Mouse (Mus musculus) hindbrain, embryonic 10.5 days (tissue): Measurements from ENCODE around the gene Zbtb40. TPM values are rescaled to one million over a fixed set of nuclear protein-coding genes. Genes with fewer than 3 reads are reported as not detected.

Source experiments
- DNase-seq: peaks from one replicate; pipeline ENCODE4 v3.0.0-alpha.2; 2017; ENCODE audit warnings: low spot score
- H3K27ac ChIP-seq: fragments of 300-500 bp; sonication (generic); 2 replicates; pipeline ENCODE4 v1.5.1; 2016; ENCODE audit warnings: mild to moderate bottlenecking, moderate library complexity
- H3K27me3 ChIP-seq: fragments of 300-500 bp; sonication (generic); 2 replicates; pipeline ENCODE4 v1.6.1; 2016; ENCODE audit warnings: mild to moderate bottlenecking; ENCODE audit not compliant: poor library complexity, insufficient read depth, severe bottlenecking
- H3K36me3 ChIP-seq: fragments of 300-500 bp; sonication (generic); 2 replicates; pipeline ENCODE4 v1.6.1; 2016; ENCODE audit warnings: mild to moderate bottlenecking, moderate library complexity
- H3K4me1 ChIP-seq: fragments of 300-500 bp; sonication (generic); replicated peaks from 2 replicates; pipeline ENCODE4 v1.6.1; 2016; ENCODE audit warnings: mild to moderate bottlenecking
- H3K4me3 ChIP-seq: fragments of 300-500 bp; sonication (generic); 2 replicates; pipeline ENCODE4 v1.5.1; 2016; ENCODE audit warnings: mild to moderate bottlenecking, moderate library complexity
- H3K9me3 ChIP-seq: fragments of 300-500 bp; sonication (generic); 2 replicates; pipeline ENCODE4 v1.6.1; 2016; ENCODE audit warnings: mild to moderate bottlenecking, moderate library complexity
- WGBS: fragments of 180-500 bp; shearing (Covaris S2); methylation state at CpG from one replicate; pipeline ENCODE4 v1.1.7; 2016; 5-methylcytosine and 5-hydroxymethylcytosine counted together
- polyA plus RNA-seq: library from polyadenylated mRNA; unstranded; fragments of >200 nt; fragmentation: Nextera tagmentation; extraction: Ambion mirVana; gene quantifications from 2 replicates; pipeline ENCODE4 v1.2.1, GENCODE M21; 2016

The Zbtb40 gene
- polyA plus RNA-seq, 1 experiment from 2014 or later: 5.5 TPM

DNA sequence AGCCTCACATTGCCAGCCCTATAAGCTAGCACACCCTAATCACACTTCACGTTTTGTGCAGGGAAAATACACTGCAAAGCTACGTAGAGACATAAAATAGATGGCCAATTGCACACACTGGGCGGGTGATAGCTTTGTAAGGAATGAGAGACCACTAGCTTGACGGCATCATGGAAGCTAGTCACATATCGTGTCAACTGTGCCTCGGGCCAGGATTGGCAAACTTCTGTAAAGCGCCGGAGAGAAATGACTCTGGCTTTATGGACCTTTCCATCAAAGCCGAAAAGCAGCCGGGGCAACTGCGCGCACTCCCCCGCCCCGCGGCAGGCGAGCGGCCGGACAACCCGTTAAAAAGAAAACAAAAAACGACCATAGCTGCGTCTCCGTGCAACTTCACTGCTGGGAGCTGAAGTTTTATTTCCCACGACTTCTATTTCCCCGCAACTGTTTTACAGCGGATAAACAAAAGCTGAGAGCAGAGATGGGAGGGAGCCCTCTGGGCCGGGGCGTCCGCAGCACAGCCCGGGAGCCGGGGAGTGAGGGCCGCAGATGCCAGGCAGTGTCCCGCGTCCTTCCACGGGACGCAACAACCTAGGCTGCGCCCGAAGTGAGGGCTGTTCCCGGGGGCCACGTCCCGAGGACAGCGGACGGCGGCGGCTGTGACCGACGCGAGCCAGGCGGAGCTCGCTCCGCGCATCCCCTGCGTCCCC is 606 bp downstream of the Zbtb40 start:
- DNase-seq: no peak
- Histone ChIP-seq H3K27me3 (peaks cover 37% of the 10 kb centered on the region), H3K9me3 (peaks cover 8% of the 10 kb centered on the region; the same call in 1 of the 2 replicates), H3K27ac (peak overlapping the region; percentile 92), H3K36me3 (no peaks in the 10 kb centered on the region), H3K4me1 (peaks cover 29% of the 10 kb centered on the region), H3K4me3 (peak overlapping the region; percentile 86)
- under 1% methylated on average over 52 of the region's 52 CpGs for WGBS

DNA sequence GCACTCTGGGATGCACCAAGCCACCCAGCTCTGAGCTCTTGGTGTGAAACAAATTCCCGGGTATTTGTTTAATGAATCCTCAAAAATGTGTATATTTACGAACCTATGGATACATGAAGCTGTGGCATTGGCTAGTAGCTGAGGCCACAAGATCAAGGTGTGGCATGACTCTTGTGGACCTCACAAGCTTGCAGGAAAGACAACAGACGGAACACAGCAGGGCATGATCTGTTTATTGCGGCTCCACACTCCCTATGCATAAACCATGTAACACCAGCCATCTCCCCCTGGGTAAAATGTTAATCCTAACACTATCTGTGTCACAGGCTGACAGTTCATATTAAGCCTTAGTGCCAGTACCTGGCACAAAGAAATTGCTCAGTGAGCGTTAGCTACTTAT is 2.5 kb downstream of the Zbtb40 start:
- peaks cover 8% of the 10 kb centered on the region; the same call in 1 of the 2 replicates for H3K9me3 ChIP-seq
- peaks cover 18% of the 10 kb centered on the region for H3K27me3 ChIP-seq
- no peak overlapping the region for H3K27ac ChIP-seq
- 90% methylated on average over 5 of the region's 5 CpGs for WGBS
- no peaks in the 10 kb centered on the region for H3K36me3 ChIP-seq
- H3K4me3 ChIP-seq: no peak overlapping the region
- no peak for DNase-seq
- peaks cover 39% of the 10 kb centered on the region for H3K4me1 ChIP-seq

DNA sequence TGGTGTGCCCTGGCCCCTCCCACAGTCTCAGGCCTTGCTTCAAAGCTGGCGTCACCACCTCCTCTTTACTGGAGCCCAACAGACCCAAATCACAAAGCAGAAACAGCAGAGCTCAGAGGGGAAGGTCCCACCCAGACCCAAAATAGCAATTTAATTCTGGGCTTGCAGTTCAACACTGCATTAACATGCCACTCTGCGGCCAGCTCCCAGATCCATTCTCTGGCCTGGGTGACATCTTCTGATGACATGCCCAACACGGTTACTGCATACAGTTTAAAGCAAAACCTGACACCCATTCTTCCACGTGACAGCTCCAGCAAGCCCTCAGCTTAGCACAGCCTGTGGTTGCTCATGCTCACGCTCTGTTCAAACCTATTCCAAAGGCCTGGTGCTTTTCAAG is 4.1 kb downstream of the Zbtb40 start:
- Histone ChIP-seq H3K4me3 (no peak overlapping the region), H3K36me3 (no peaks in the 10 kb centered on the region), H3K9me3 (peaks cover 3% of the 10 kb centered on the region; the same call in 1 of the 2 replicates), H3K27ac (no peak overlapping the region), H3K27me3 (peaks cover 2% of the 10 kb centered on the region), H3K4me1 (peaks cover 41% of the 10 kb centered on the region)
- 45% methylated on average over 5 of the region's 5 CpGs for WGBS
- no peak for DNase-seq

- WGBS: 55% methylated on average over 11 of the region's 11 CpGs
- DNase-seq: no peak
- H3K4me3 ChIP-seq: no peak overlapping the region
Measured at GRCm38 (mm10) chr4:137043799-137044198, 4.8 kb downstream of the Zbtb40 start.

GRCm38 (mm10) chr4:137042039-137042438 is 6.6 kb downstream of the Zbtb40 start:
- Histone ChIP-seq H3K27ac (no peak overlapping the region), H3K4me1 (peaks cover 38% of the 10 kb centered on the region)
- no peak for DNase-seq

More at GRCm38 (mm10) chr4:137043799-137044198, 4.8 kb downstream of the Zbtb40 start:
- Histone ChIP-seq H3K9me3 (no peaks in the 10 kb centered on the region), H3K27me3 (no peaks in the 10 kb centered on the region), H3K27ac (no peak overlapping the region), H3K36me3 (no peaks in the 10 kb centered on the region), H3K4me1 (peaks cover 38% of the 10 kb centered on the region)

DNA sequence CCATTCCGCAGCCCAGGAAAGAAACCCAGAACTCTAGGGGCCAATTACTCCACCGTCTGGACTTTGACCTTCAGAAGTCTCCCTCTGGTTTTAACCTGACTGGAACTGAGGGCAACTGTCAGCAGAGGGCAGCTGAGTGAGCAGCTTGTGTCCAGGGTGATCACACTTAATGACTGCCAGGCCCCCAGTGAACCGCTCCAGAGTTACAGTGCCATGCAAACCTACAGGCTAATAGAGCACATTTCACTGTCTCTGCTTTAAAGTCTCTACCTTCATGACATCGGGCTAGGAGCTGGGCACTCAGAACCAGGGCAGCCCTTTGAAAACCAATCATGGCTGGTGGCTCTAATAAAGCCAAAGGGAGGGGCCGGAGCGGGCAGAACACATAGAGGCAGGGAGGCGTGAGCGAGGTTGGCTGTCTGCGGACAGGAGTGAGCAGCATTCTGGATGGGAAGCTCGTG is 7.4 kb downstream of the Zbtb40 start:
- no peak for DNase-seq
- no peak overlapping the region for H3K27ac ChIP-seq

More at GRCm38 (mm10) chr4:137042039-137042438, 6.6 kb downstream of the Zbtb40 start:
- 92% methylated on average over 8 of the region's 8 CpGs for WGBS
- H3K36me3 ChIP-seq: no peaks in the 10 kb centered on the region
- no peaks in the 10 kb centered on the region for H3K9me3 ChIP-seq
- H3K4me3 ChIP-seq: no peak overlapping the region
- no peaks in the 10 kb centered on the region for H3K27me3 ChIP-seq

GRCm38 (mm10) chr4:137039441-137039840 is 9.2 kb downstream of the Zbtb40 start:
- no peaks in the 10 kb centered on the region for H3K9me3 ChIP-seq
- WGBS: 96% methylated on average over 7 of the region's 7 CpGs
- H3K4me3 ChIP-seq: no peak overlapping the region
- no peak overlapping the region for H3K27ac ChIP-seq
- H3K36me3 ChIP-seq: no peaks in the 10 kb centered on the region
- peaks cover 36% of the 10 kb centered on the region for H3K4me1 ChIP-seq
- DNase-seq: no peak
- no peaks in the 10 kb centered on the region for H3K27me3 ChIP-seq

More for the DNA sequence above, 7.4 kb downstream of the Zbtb40 start:
- 74% methylated on average over 10 of the region's 10 CpGs for WGBS
- no peaks in the 10 kb centered on the region for H3K36me3 ChIP-seq
- no peaks in the 10 kb centered on the region for H3K9me3 ChIP-seq
- peaks cover 38% of the 10 kb centered on the region for H3K4me1 ChIP-seq
- no peaks in the 10 kb centered on the region for H3K27me3 ChIP-seq
- no peak overlapping the region for H3K4me3 ChIP-seq

- H3K4me3 ChIP-seq: no peak overlapping the region
Measured at GRCm38 (mm10) chr4:137038501-137038900, 10.1 kb downstream of the Zbtb40 start.

DNA sequence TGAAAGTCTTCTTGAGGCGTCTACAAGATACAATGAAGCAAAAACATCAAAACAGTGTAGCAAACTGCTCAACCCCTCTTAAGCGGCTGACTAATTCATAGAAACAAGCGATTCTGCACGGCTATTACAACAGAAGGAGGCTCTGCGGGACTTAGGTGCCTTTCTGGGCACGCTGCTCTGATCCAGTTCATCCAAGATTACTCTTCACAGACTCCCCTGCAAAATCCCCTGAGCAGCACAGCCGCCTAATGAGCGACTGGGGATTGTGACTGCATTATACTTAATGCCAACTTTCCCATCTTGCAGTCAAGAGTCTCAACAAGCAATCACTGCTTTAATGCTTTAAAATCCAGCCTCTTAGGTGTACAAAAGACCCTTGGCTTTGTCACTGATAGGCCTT is 10.5 kb downstream of the Zbtb40 start:
- no peak for DNase-seq
- Histone ChIP-seq H3K27me3 (peaks cover 4% of the 10 kb centered on the region; the same call in 1 of the 2 replicates), H3K9me3 (no peaks in the 10 kb centered on the region), H3K4me1 (peaks cover 29% of the 10 kb centered on the region), H3K27ac (no peak overlapping the region), H3K4me3 (no peak overlapping the region), H3K36me3 (no peaks in the 10 kb centered on the region)
- WGBS: 51% methylated on average over 8 of the region's 8 CpGs

More at GRCm38 (mm10) chr4:137038501-137038900, 10.1 kb downstream of the Zbtb40 start:
- Histone ChIP-seq H3K4me1 (peaks cover 32% of the 10 kb centered on the region), H3K27ac (no peak overlapping the region), H3K27me3 (peaks cover 4% of the 10 kb centered on the region; the same call in 1 of the 2 replicates), H3K36me3 (no peaks in the 10 kb centered on the region), H3K9me3 (no peaks in the 10 kb centered on the region)
- 86% methylated on average over 3 of the region's 3 CpGs for WGBS
- DNase-seq: no peak

DNA sequence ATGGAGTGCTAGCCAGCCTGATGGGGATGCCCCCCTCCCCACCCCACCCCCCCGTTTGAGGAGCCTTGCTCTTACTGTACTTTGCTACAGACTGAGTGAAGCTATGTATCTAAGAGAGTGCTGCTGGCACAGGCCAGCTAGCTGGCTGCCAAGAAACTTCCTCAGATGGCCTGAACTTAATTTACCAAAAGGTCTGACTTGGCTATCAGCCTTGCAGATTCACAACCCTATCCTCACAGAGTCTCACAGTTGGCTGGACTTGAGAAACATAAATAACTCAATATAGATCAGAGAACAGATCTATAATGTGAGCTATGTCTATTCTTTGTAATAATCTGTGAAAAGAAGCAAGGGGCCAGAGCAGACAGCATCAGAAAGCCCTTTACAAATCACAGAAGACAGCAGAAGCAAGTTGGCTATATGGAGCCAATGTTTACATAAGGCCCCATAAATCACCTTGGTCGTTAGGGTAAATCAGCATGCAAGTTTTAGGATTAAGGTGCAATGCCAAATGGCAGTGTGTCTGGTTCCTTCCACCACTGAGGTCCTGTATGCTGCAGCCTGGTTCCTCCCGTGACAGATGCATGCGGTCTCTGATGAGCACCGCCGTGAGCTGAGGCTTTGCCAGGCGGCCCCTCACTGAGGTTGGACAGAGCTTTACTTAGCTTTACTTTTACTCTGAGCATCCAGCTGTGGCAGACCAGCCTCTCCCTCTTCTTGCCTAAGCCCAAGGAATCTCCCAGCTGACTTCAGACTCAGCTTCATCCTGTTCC is 15.3 kb downstream of the Zbtb40 start:
- no peak overlapping the region for H3K27ac ChIP-seq
- no peaks in the 10 kb centered on the region for H3K9me3 ChIP-seq
- H3K27me3 ChIP-seq: peaks cover 4% of the 10 kb centered on the region; the same call in 1 of the 2 replicates
- no peak for DNase-seq
- H3K4me3 ChIP-seq: no peak overlapping the region
- 68% methylated on average over 7 of the region's 7 CpGs for WGBS
- H3K4me1 ChIP-seq: peaks cover 21% of the 10 kb centered on the region; the same call in 1 of the 2 replicates
- H3K36me3 ChIP-seq: no peaks in the 10 kb centered on the region

- Histone ChIP-seq H3K4me3 (no peak overlapping the region), H3K27ac (no peak overlapping the region), H3K9me3 (no peaks in the 10 kb centered on the region), H3K27me3 (peaks cover 4% of the 10 kb centered on the region; the same call in 1 of the 2 replicates), H3K4me1 (peaks cover 12% of the 10 kb centered on the region; the same call in 1 of the 2 replicates), H3K36me3 (no peaks in the 10 kb centered on the region)
- 91% methylated on average over 4 of the region's 4 CpGs for WGBS
- DNase-seq: no peak
Measured at GRCm38 (mm10) chr4:137032456-137032855, 16.1 kb downstream of the Zbtb40 start.

DNA sequence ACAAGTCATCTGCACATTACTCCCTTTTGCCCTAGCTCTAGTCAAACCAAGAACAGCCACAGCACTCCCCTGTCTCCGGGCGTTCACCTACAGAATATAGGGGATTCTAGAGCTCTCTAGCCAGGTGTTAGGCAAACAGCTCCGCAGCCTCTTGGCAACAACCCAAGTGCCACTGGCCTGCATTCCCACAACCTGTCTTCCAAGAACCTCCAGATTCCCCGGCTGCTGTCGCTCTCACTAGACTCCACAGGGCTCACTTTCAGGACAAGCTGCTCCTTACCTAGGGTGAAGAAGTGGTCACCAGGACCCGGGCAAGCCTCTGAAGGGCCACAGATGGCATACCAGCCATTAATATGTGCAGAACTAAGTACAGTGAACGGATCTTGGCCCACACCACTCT is 17.3 kb downstream of the Zbtb40 start:
- Histone ChIP-seq H3K36me3 (no peaks in the 10 kb centered on the region), H3K27me3 (peaks cover 4% of the 10 kb centered on the region; the same call in 1 of the 2 replicates), H3K4me3 (no peak overlapping the region), H3K27ac (no peak overlapping the region), H3K4me1 (0 out of 2 replicates have a peak, but pooled peaks cover 11% of the 10 kb centered on the region), H3K9me3 (no peaks in the 10 kb centered on the region)
- WGBS: 91% methylated on average over 7 of the region's 7 CpGs
- no peak for DNase-seq

GRCm38 (mm10) chr4:137029348-137029747 is 19.3 kb downstream of the Zbtb40 start:
- Histone ChIP-seq H3K27me3 (peaks cover 4% of the 10 kb centered on the region; the same call in 1 of the 2 replicates), H3K4me1 (peaks cover 21% of the 10 kb centered on the region; the same call in 1 of the 2 replicates), H3K27ac (no peak overlapping the region), H3K4me3 (no peak overlapping the region), H3K36me3 (no peaks in the 10 kb centered on the region), H3K9me3 (no peaks in the 10 kb centered on the region)
- no peak for DNase-seq
- WGBS: 77% methylated on average over 8 of the region's 8 CpGs
